Mouse (Mus musculus): ENCODE data around the gene Il34.
"Not testable (repeated sequence)": the region's sequence is repeated elsewhere in the genome, so short reads cannot be mapped to it uniquely, and the experiment has no call there.

Gene Il34

DNA sequence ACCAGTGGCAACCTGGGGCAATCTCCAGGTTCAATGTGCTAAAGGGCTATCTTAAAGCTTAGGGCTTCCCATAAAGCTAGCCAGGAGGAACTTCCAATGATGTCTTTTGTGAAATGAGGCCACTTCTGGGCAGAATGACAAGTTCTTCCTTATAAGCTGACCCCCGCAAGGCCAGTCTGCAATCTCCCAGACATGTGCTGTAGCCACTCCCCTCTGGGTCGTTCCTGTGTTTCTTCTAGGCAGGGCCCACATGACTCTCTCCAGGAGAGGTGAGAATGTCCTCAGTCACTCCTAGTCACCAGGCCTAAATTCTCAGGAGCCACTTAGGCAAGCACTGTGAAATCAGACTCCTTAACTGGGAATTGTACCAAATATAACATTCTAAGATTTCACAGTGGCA, 4.1 kb upstream of the Il34 start:
- no peak for DNase-seq

- DNase-seq: no peak
Observed at GRCm38 (mm10) chr8:110808495-110809472, 3.1 kb upstream of the Il34 start.

GRCm38 (mm10) chr8:110806146-110806545, 422 bp upstream of the Il34 start:
- DNase-seq: no peak

DNA sequence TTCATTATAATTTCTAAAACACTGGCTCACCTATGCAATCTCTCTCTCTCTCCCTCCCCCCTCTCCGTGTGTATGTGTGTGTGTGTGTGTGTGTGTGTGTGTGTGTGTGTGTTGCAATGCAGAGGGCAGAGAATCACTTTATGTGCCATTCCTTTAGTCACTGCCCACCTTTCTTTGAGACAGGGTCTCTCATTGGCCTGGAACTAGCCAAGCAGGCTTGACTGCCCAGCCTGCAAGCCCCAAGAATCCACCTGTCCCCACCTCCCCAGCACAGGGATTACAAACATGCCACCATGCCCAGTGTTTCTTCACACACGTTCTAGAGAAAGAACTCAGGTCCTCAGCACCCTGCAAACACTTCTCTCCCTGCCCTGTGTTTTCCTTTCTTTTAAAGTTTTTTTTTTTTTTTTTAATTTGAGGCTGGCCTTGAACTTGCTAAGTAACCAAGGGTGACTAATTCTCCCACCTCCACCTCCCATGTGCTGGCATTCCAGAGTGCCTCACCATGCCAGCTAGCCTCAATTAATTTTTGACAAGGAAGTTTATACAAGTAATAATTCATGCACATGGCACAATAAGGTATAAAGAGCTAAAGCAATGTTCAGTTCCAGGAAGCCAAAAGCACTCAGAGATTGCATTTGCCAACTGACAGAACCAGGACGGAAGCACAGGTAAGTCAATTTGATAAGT, 754 bp downstream of the Il34 start:
- DNase-seq: no peak

DNA sequence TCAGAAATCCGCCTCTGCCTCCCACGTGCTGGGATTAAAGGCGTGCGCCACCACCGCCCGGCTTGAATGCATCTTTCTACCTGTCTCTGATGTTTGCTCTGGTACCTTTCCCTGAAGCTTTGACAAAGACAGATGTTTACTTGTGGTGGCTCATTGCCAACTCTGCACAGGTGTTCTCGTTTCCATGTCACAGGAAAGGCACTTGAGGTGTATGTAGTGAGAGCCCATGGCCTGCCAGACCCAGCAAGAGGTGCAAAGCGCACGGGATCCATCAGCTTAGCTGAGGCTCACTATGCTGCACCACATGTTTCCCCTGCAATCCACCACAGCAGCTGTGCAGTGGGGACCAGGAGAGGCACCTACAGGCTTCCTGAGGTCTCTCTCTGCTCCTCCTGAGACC, 1.9 kb downstream of the Il34 start:
- DNase-seq: no peak

DNA sequence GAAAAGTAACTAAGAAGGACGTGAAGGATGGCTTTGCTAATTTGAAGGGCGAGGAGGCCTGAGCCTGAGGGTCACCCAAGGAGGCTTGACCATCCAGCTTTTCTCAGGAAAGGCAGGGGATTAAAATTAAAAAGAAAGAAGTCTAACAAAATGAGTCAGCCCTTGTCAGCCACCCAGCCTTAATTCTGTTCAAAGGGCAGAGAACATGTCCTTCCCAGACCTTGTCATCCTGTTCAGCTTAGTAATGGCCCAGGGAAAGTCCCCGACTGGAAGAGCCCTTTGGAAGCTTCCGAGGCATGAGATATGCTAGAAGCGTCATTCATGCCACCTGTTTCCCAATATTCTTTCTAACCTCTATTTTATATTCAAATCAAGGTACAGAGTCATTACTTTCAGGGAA, 2.7 kb downstream of the Il34 start:
- no peak for DNase-seq

DNA sequence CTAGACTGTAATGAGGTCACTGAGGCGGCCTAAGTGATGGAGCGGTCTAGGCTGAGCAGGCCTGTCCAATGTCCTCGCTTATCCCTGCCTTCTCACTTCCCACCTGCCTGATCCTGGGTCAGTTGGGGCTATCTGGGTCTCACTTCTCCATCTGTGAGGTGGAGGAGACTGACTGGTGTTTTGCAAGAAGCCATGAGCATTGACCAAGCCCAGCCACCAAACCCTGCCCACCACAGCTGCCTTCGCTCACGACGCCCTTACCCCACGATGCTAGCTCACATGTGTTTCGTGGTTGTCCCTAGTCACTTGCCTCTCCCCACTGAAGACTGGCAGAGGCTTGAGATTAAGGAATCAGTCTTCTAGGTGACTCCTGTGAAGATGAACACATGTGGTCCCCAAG, 8.6 kb downstream of the Il34 start:
- DNase-seq: no peak

GRCm38 (mm10) chr8:110794363-110794965, 11.3 kb downstream of the Il34 start:
- DNase-seq: no peak

DNA sequence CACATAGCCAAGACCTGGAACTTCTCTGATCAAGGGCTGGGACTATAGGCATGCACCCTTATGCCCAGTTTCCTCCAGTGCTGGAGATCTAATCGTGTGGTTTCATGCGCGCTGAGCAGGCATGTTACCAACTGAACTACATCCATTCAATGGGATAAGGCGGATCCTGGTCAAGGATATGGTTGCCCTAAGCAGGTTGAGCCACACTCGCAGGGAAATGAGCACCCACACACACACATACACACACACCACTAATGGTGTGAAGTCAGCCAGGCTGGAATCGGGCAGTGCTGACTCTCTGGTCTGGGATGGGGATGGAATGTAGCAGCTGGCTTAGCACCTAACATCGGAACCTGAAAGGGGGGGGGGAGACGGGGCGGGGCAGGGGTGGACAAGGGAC, 11.8 kb downstream of the Il34 start:
- no peak for DNase-seq

DNA sequence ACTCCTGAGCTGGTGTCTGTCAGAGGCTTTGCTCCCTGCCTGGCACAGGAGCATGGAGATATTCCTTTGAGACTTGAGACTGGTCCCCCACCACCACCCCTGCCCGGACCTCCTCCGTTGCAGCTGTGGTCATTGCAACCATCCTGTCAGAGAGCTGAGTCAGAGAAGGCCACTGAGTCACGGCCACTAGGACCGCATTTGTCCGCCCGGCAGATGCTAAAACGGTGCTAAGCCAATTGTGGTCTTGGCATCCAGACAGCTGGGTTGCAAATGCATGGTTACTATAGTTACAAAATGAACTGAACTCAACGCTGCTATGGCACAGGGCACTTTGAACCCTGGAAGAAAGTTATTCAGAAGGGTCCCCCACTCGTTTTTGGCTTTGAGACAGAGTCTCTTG, 12.2 kb downstream of the Il34 start:
- no peak for DNase-seq

DNA sequence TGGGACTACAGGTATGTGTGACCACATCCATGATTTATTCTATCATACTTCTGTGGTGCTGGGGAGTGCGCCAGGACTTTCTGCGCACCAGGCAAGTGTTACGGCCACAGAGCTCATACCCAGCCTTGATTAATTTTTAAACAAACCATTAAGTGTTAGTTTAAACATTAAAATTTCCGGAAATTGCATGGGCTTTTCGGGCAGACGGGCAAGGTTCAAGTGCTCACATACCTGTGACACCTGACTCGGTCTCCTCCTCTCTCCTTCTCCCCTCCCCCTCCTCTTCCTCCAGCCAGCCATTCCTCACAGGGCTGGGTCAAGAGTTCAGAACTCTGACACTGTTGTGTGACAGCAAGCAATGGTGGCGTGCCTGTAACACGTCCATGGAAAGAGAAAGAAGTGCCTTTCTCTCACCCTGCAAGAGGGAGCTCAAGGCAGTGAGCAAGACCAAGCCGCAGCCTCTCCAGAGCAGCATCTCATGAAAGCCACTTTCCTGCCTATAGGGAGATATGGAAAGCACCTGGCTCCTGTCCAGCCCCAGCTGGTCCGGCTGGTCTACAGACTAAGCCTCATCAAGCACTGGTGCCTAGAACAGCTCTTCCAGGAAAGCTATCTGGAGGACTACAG, 13.0 kb downstream of the Il34 start:
- peak; percentile 6 to 21 for DNase-seq

DNA sequence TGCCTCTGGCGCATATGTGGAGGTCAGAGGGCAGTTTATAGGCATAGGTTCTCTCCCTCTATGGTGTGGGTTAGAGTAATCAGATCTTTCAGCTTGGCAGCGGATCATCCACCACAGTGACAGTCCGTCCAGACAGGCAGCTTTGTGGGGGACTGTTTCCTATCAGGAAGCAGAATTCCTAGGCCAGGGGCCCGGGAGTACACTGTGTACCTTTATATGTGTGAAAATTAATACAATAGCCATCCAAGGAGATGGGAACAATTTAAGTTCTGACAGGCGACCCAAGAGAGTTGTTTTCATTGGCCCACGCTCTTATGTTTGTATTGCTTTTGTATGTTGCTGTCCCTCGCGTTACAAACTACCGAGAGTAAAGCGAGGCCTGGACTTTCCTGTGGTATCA, 14.6 kb downstream of the Il34 start:
- no peak for DNase-seq

GRCm38 (mm10) chr8:110790270-110790669, 15.5 kb downstream of the Il34 start:
- DNase-seq: no peak

GRCm38 (mm10) chr8:110789571-110789970, 16.2 kb downstream of the Il34 start:
- no peak for DNase-seq

- DNase-seq: no peak
Observed at GRCm38 (mm10) chr8:110788981-110789380, 16.7 kb downstream of the Il34 start.

DNA sequence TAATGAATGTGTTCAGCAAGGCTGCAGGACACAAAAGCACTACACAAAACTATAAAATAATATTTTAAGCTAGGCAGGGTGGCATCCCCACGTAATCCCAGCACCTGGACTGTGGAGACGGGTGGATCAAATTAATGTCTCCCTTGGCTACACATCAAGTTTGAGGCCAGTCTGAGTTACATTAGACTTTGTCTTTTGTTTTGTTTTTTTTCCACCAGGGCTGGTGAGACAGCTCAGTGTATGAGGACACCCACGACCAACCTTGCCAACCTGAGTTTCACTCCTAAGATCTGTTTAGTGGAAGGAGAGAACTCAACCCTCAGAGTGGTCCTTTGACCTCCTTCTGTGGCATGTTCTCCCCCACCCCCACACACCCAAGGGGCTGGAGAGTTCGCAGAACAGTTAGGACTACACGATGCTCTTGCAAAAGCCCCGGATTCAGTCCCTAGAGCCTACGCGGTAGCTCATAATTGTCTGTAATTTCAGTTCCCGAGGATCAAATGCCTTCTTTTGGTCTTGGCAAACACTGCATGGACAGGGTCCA, 18.2 kb downstream of the Il34 start:
- no peak for DNase-seq

DNA sequence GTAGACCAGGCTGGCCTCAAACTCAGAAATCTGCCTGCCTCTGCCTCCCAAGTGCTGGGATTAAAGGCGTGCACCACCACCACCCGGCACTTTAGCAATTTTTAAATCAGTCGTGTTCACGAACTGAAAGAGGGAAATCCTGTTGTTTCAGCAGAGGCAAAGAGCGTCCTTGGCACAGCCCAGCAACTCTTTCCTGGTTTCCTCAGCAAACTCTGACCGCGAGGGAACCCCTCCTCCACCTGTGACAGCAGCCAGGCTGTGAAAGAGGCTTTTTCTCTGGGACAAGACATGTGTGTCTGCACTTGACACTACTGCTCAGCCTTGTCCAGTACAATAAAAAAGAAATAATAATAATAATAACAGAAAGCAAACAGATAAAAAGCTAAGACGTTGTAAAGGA, 18.8 kb downstream of the Il34 start:
- no peak for DNase-seq

GRCm38 (mm10) chr8:110786501-110786900, 19.2 kb downstream of the Il34 start:
- DNase-seq: not testable (repeated sequence)

DNA sequence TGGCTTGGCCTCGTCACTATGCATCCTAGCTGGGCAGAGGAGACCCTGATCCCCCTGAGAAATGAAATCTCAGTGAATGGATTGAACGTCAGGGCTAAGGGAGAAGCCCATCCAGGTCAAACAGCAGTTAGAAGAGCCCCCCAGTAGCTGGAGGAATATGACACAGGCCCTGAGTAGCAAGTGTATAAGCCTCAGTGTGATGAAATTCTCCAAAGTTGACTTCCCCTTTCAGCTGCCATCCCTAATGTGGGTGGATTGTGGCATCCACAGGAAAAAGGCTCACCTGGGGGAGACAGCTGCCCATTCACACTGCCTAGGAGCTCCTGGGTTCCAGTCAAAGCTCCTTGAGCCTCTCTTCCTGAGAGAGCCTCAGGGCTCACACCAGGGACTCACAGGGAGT, 20.4 kb downstream of the Il34 start:
- DNase-seq: no peak

DNA sequence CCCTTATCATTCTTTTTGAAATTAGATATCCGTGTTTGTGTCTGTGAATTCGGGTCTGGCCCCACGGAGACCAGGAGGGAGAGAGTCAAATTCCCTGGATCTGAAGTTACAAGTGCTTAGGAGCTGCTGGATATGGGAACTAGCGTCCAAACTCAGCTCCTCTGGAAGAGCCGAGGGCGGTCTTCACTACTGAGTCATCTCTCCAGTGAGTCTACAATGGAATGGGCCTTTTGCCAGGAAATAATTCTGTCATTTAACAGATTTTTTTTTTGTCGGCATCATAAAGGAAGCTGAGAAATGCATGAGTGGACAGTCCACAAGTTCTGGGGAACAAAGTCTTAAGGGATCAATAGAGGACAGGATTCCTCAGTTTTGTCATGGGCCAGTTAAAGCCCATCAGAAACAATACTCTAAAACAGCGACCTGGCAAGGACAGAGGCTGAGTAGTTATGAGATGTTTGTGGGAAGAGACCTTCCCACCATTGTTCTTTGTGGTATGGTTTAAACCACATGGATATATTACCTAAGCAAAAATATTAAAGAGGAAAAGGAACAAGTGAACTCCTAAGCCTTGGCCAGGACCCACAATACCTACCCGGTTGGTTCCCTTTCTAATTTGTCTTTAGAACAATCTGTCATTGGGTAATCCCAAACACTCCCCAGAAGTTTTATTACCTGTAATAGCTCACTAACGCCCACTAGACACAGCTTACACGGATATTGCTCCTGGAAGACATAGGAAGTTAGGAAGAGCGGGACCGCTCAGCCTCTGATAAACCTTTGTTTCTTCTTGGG, 25.6 kb downstream of the Il34 start:
- DNase-seq: no peak

DNA sequence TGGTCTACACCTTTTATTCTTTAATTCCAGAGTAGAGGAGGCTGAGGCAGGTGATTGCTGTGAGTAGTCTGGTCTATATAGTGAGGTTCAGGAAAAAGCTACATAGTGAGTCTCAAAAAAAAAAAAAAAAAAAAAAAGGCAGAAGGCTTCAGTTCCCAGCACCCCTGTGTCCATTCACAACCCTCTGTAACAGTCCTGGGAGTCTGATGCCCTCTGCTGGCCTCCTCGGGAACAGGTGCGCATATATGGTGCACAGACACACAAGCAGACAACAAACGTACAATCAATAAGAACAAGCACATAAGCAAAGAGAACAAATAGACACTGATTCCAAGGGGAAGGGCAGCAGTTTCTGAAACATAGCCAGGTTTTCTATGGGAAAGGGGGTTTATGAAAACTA, 29.4 kb downstream of the Il34 start:
- no peak for DNase-seq

DNA sequence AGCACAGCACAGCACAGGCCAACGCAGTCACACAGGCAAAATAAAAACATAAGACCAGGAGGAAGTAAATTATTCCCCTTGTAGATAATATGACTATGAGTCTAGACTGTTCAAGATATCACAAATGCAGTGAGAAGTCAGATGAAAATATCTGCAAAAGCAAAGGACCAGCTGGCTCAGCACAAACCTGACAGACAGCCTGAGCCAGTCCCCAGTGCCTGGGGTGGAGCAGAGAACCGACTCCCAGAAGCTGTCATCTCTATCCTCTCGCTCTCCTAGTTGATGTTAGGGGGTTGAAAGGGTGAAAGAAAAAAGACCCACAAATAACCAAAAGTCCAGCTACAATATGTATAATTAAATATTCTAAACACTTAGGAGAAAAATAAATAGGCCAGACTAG, 30.0 kb downstream of the Il34 start:
- no peak for DNase-seq

Measured in cerebellum, postnatal 36 days (tissue).